ENCODE assay signal across 10 mouse cellular contexts in the genomic region with DNA sequence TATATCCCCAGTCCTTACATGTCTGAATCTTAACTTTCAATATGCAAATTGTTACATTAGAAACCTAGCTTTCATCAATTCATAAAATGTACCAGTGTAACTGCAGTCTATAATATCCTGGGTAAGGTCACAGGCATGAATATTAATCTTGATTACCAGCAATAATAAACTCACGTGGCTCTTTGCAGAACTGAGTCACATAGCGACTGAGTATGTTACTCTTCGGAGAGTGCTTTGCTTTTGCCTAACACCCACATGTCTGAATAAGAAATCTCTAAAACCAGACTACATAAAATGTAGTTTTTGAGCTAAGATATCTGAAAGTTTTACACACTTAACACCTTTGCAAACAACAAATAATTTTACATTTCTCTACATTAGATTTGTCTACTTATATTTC. TPM values are rescaled to one million over a fixed set of nuclear protein-coding genes. Genes with fewer than 3 reads are reported as not detected.
DNase-seq lines count a peak whose midpoint lies in the region; ATAC-seq lines count a peak whose summit lies in the region.
"Had no signal": no experiment of that assay in that cellular context is flagged by ENCODE, and none has a peak within 500 bp of the region (broad histone marks: within the 10 kb centered on the region; RNA-seq: fewer than 3 reads in every experiment).

No protein-coding gene starts in this region.

- peak overlapping the region; percentile 78; the same call in 1 of the 2 replicates for H3K27ac ChIP-seq in heart, embryonic 13.5 days (replicated peaks)
- H3K27ac ChIP-seq in liver, embryonic 15.5 days (replicated peaks) = peak overlapping the region; percentile 99
- H3K27ac ChIP-seq: embryonic facial prominence, embryonic 10.5 days had no signal

- peaks cover 68% of the 10 kb centered on the region for H3K4me1 ChIP-seq in heart, embryonic 13.5 days
- H3K4me1 ChIP-seq in liver, embryonic 15.5 days (replicated peaks) = peaks cover 67% of the 10 kb centered on the region

- DNase-seq in heart, postnatal 14 days = no peak
- DNase-seq in MN1 (ENCODE audit: low spot score) = no peak
- DNase-seq in T-cell, adult 2 months (ENCODE audit: low spot score) = no peak
- DNase-seq in thymus, postnatal 4 days = no peak
- DNase-seq: forebrain, postnatal 0 days had no signal

- intact Hi-C loops in heart, postnatal 14 days (cut with DNase I) = no loop called here

- H3K4me2 ChIP-seq in heart, embryonic 13.5 days = peak overlapping the region; percentile 70
- peak overlapping the region; percentile 80 for H3K4me2 ChIP-seq in liver, embryonic 15.5 days

- ATAC-seq in heart, embryonic 13.5 days (ENCODE audit: extremely low read depth, insufficient number of reproducible peaks, low FRiP score, low TSS enrichment) = no peak
- ATAC-seq in CD4-positive, CD25-positive, alpha-beta regulatory T cell, adult 4 months = peak; percentile 44
- ATAC-seq in erythroblast, adult 5-6 weeks (replicated peaks; ENCODE audit: low FRiP score, poor library complexity, severe bottlenecking) = 0 out of 2 replicates have a peak, but pooled peaks have one; percentile 12
- ATAC-seq in liver, embryonic 15.5 days (ENCODE audit: insufficient read depth) = no peak
- ATAC-seq: forebrain, postnatal 0 days had no signal

- H3K4me3 ChIP-seq in heart, embryonic 13.5 days = peak overlapping the region; percentile 52
- peak overlapping the region; percentile 54 for H3K4me3 ChIP-seq in liver, embryonic 15.5 days (replicated peaks)
- H3K4me3 ChIP-seq: embryonic facial prominence, embryonic 10.5 days had no signal

- no peaks in the 10 kb centered on the region for H3K27me3 ChIP-seq in heart, embryonic 13.5 days (replicated peaks)
- no peaks in the 10 kb centered on the region for H3K27me3 ChIP-seq in liver, embryonic 15.5 days

- WGBS in heart, embryonic 13.5 days = 57% methylated on average over 3 of the region's 3 CpGs
- 35% methylated on average over 3 of the region's 3 CpGs for WGBS in liver, embryonic 15.5 days (ENCODE audit: insufficient replicate concordance)

- no peaks in the 10 kb centered on the region for H3K9me3 ChIP-seq in heart, embryonic 13.5 days
- no peaks in the 10 kb centered on the region for H3K9me3 ChIP-seq in liver, embryonic 15.5 days (replicated peaks)
- H3K9me3 ChIP-seq: embryonic facial prominence, embryonic 10.5 days had no signal

- peak overlapping the region; percentile 71; the same call in 1 of the 2 replicates for H3K9ac ChIP-seq in heart, embryonic 13.5 days
- no peak overlapping the region; the same call in 1 of the 2 replicates for H3K9ac ChIP-seq in liver, embryonic 15.5 days
- H3K9ac ChIP-seq: forebrain, postnatal 0 days had no signal

- H3K36me3 ChIP-seq in heart, embryonic 13.5 days = 0 out of 2 replicates have a peak, but pooled peaks cover 2% of the 10 kb centered on the region
- H3K36me3 ChIP-seq in liver, embryonic 15.5 days (replicated peaks) = peaks cover 21% of the 10 kb centered on the region
- H3K36me3 ChIP-seq: embryonic facial prominence, embryonic 10.5 days had no signal

RNA-seq across cellular contexts. Expression of a gene that starts 22.4 kb away (rescaled TPM):
- 65.9 and 68.6 TPM in 2 replicates for polyA plus RNA-seq in heart, embryonic 13.5 days (2015; fragmentation: Nextera tagmentation; extraction: Ambion mirVana)
- total RNA-seq in heart, postnatal 14 days (2021) = 10 to 100 TPM; 69.8 to 74.9 TPM
- polyA plus RNA-seq in CD4-positive, CD25-positive, alpha-beta regulatory T cell, adult 4 months (2017; shearing (Covaris generic)) = 10 to 100 TPM; 57.3 to 63.7 TPM
- total RNA-seq in erythroblast, adult 5-6 weeks (2015; ENCODE audit: low replicate concordance) = 1,582 and 1,701 TPM in 2 replicates
- 1,564 and 2,163 TPM in 2 replicates for total RNA-seq in erythroblast, adult 5-6 weeks (2017; ENCODE audit: low replicate concordance)
- polyA plus RNA-seq in liver, embryonic 15.5 days (2015; fragmentation: Nextera tagmentation; extraction: Ambion mirVana) = 234 and 240 TPM in 2 replicates

RNA-seq across cellular contexts. Expression of a gene that starts 22.5 kb away (rescaled TPM):
- 0.06 and 0.09 TPM in 2 replicates for polyA plus RNA-seq in heart, embryonic 13.5 days (2015; fragmentation: Nextera tagmentation; extraction: Ambion mirVana)
- total RNA-seq in heart, postnatal 14 days (2021) = under 1 TPM; 0.10 to 0.12 TPM
- polyA plus RNA-seq in CD4-positive, CD25-positive, alpha-beta regulatory T cell, adult 4 months (2017; shearing (Covaris generic)) = under 1 TPM in 1 of 2 experiments, not detected in 1; 0.16 TPM
- 1.5 TPM in 1 of 2 replicates, not detected in the other for total RNA-seq in erythroblast, adult 5-6 weeks (2015; ENCODE audit: low replicate concordance)
- total RNA-seq in erythroblast, adult 5-6 weeks (2017; ENCODE audit: low replicate concordance) = 0.56 and 1.7 TPM in 2 replicates
- polyA plus RNA-seq in liver, embryonic 15.5 days (2015; fragmentation: Nextera tagmentation; extraction: Ambion mirVana) = 0.15 and 0.16 TPM in 2 replicates

Comparison
In these comparisons a context has a peak if more than half of its experiments do, and no peak if none do; other contexts are left out.
1. ATAC-seq: peak in CD4-positive, CD25-positive, alpha-beta regulatory T cell, adult 4 months (single experiment) and erythroblast, adult 5-6 weeks (single experiment); none in heart, embryonic 13.5 days (single experiment) and liver, embryonic 15.5 days (single experiment).